Mouse (Mus musculus): ENCODE data around the gene Nrxn1.

GRCm38 (mm10) chr17:90443067-90443466 is 649.8 kb downstream of the Nrxn1 start:
- TF ChIP-seq POLR2A (IDR thresholded peaks at IDR 0.05; ENCODE audit: low read depth, low read length) (no peak), EP300 (IDR thresholded peaks at IDR 0.05; ENCODE audit: low read length) (no peak), USF1 (IDR thresholded peaks at IDR 0.05; ENCODE audit: low read depth, low read length) (no peak), CTCF (conservative IDR thresholded peaks at IDR 0.05 in 1 of 2, IDR thresholded peaks at IDR 0.05 in 1 of 2; ENCODE audit: low read depth in 2 of 2, low read length in 2 of 2) (no peak), JUND (conservative IDR thresholded peaks at IDR 0.05; ENCODE audit: low read depth, low read length) (no peak), PAX5 (IDR thresholded peaks at IDR 0.05; ENCODE audit: low read length) (no peak), MAFK (IDR thresholded peaks at IDR 0.05; ENCODE audit: insufficient replicate concordance, low read length) (no peak), HCFC1 (IDR thresholded peaks at IDR 0.05; ENCODE audit: low read depth, low read length) (no peak), TBP (conservative IDR thresholded peaks at IDR 0.05; ENCODE audit: low read depth, low read length) (no peak), CHD2 (IDR thresholded peaks at IDR 0.05; ENCODE audit: low read length) (no peak), MXI1 (IDR thresholded peaks at IDR 0.05; ENCODE audit: low read depth, low read length) (no peak), ZC3H11A (IDR thresholded peaks at IDR 0.05; ENCODE audit: low read depth, low read length) (no peak), ZMIZ1 (IDR thresholded peaks at IDR 0.05; ENCODE audit: low read depth, low read length) (no peak), ZNF384 (IDR thresholded peaks at IDR 0.05; ENCODE audit: low read depth, low read length) (no peak)
